Mouse (Mus musculus) liver, embryonic 15.5 days (tissue): ENCODE measurements around the gene Rasa3. TPM values are rescaled to one million over a fixed set of nuclear protein-coding genes. Genes with fewer than 3 reads are reported as not detected.

Experiments used
- ATAC-seq: fragments of 200-750 bp; cut with Nextera tagmentation; 2 replicates; pipeline ENCODE4 v1.8.0; 2017; ENCODE audit warnings: moderate number of reproducible peaks, mild to moderate bottlenecking, moderate library complexity; ENCODE audit not compliant: insufficient read depth
- H3K27ac ChIP-seq: fragments of 300-500 bp; sonication (generic); replicated peaks from 2 replicates; pipeline ENCODE4 v1.5.1; 2015; ENCODE audit warnings: mild to moderate bottlenecking, inconsistent platforms
- H3K27me3 ChIP-seq: fragments of 300-500 bp; sonication (generic); 2 replicates; pipeline ENCODE4 v1.6.1; 2015; ENCODE audit warnings: mild to moderate bottlenecking, inconsistent platforms
- H3K36me3 ChIP-seq: fragments of 300-500 bp; sonication (generic); replicated peaks from 2 replicates; pipeline ENCODE4 v1.6.1; 2015; ENCODE audit warnings: moderate library complexity, mild to moderate bottlenecking, inconsistent platforms
- H3K4me1 ChIP-seq: fragments of 300-500 bp; sonication (generic); replicated peaks from 2 replicates; pipeline ENCODE4 v1.6.1; 2015; ENCODE audit warnings: inconsistent platforms
- H3K4me2 ChIP-seq: fragments of 300-500 bp; sonication (generic); 2 replicates; pipeline ENCODE4 v1.6.1; 2015; ENCODE audit warnings: moderate library complexity, mild to moderate bottlenecking, inconsistent platforms
- H3K4me3 ChIP-seq: fragments of 300-500 bp; sonication (generic); replicated peaks from 2 replicates; pipeline ENCODE4 v1.5.1; 2015; ENCODE audit warnings: mild to moderate bottlenecking, inconsistent platforms
- H3K9ac ChIP-seq: fragments of 300-500 bp; sonication (generic); 2 replicates; pipeline ENCODE4 v1.6.1; 2015; ENCODE audit warnings: moderate library complexity, mild to moderate bottlenecking, inconsistent platforms
- H3K9me3 ChIP-seq: fragments of 300-500 bp; sonication (generic); replicated peaks from 2 replicates; pipeline ENCODE4 v1.6.1; 2016; ENCODE audit warnings: inconsistent platforms
- WGBS: fragments of 180-500 bp; shearing (Covaris S2); methylation state at CpG from one replicate; pipeline ENCODE4 v1.1.7; 2015; ENCODE audit warnings: mixed read lengths; ENCODE audit not compliant: insufficient replicate concordance; 5-methylcytosine and 5-hydroxymethylcytosine counted together
- polyA plus RNA-seq: library from polyadenylated mRNA; unstranded; fragments of >200 nt; fragmentation: Nextera tagmentation; extraction: Ambion mirVana; gene quantifications from 2 replicates; pipeline ENCODE4 v1.2.1, GENCODE M21; 2015

Rasa3 gene
- polyA plus RNA-seq, 1 experiment from 2014 or later, result 16.4 TPM

GRCm38 (mm10) chr8:13697196-13697595 is 19.8 kb upstream of the Rasa3 start:
- no peak for ATAC-seq
- no peak overlapping the region for H3K4me3 ChIP-seq
- no peaks in the 10 kb centered on the region for H3K27me3 ChIP-seq
- no peaks in the 10 kb centered on the region for H3K36me3 ChIP-seq
- no peak overlapping the region for H3K4me2 ChIP-seq
- peaks cover 18% of the 10 kb centered on the region for H3K4me1 ChIP-seq
- 60% methylated on average over 8 of the region's 8 CpGs for WGBS
- no peaks in the 10 kb centered on the region for H3K9me3 ChIP-seq
- no peak overlapping the region for H3K9ac ChIP-seq
- H3K27ac ChIP-seq, result no peak overlapping the region

GRCm38 (mm10) chr8:13696157-13696556 is 18.8 kb upstream of the Rasa3 start:
- Histone ChIP-seq H3K9me3 (no peaks in the 10 kb centered on the region), H3K4me2 (no peak overlapping the region), H3K36me3 (no peaks in the 10 kb centered on the region), H3K4me3 (no peak overlapping the region), H3K27ac (no peak overlapping the region), H3K4me1 (peaks cover 18% of the 10 kb centered on the region), H3K9ac (no peak overlapping the region), H3K27me3 (no peaks in the 10 kb centered on the region)
- no peak for ATAC-seq
- 49% methylated on average over 4 of the region's 4 CpGs for WGBS

- no peak for ATAC-seq
- H3K36me3 ChIP-seq, result no peaks in the 10 kb centered on the region
- 71% methylated on average over 10 of the region's 10 CpGs for WGBS
- no peaks in the 10 kb centered on the region for H3K27me3 ChIP-seq
- no peak overlapping the region for H3K4me3 ChIP-seq
- H3K9ac ChIP-seq, result no peak overlapping the region
- H3K27ac ChIP-seq, result no peak overlapping the region
- H3K4me1 ChIP-seq, result peaks cover 18% of the 10 kb centered on the region
- H3K9me3 ChIP-seq, result no peaks in the 10 kb centered on the region
- no peak overlapping the region for H3K4me2 ChIP-seq
These were observed 17.9 kb upstream of the Rasa3 start for GRCm38 (mm10) chr8:13695203-13695867.

GRCm38 (mm10) chr8:13694735-13695134 is 17.3 kb upstream of the Rasa3 start:
- Histone ChIP-seq H3K9ac (no peak overlapping the region), H3K4me2 (no peak overlapping the region), H3K4me3 (no peak overlapping the region), H3K9me3 (no peaks in the 10 kb centered on the region), H3K36me3 (no peaks in the 10 kb centered on the region), H3K4me1 (peaks cover 14% of the 10 kb centered on the region), H3K27me3 (no peaks in the 10 kb centered on the region), H3K27ac (no peak overlapping the region)
- ATAC-seq, result no peak
- WGBS, result 53% methylated on average over 12 of the region's 12 CpGs

- WGBS, result 75% methylated on average over 10 of the region's 10 CpGs
- Histone ChIP-seq H3K36me3 (no peaks in the 10 kb centered on the region), H3K9ac (no peak overlapping the region), H3K4me1 (peaks cover 5% of the 10 kb centered on the region; the same call in 1 of the 2 replicates), H3K4me2 (no peak overlapping the region), H3K9me3 (no peaks in the 10 kb centered on the region), H3K27me3 (no peaks in the 10 kb centered on the region), H3K27ac (no peak overlapping the region), H3K4me3 (no peak overlapping the region)
- no peak for ATAC-seq
These were observed 15.1 kb upstream of the Rasa3 start for GRCm38 (mm10) chr8:13692302-13693066.

GRCm38 (mm10) chr8:13689331-13689730 is 11.9 kb upstream of the Rasa3 start:
- Histone ChIP-seq H3K9me3 (no peaks in the 10 kb centered on the region), H3K27me3 (no peaks in the 10 kb centered on the region), H3K4me1 (peaks cover 8% of the 10 kb centered on the region; the same call in 1 of the 2 replicates), H3K4me3 (no peak overlapping the region), H3K9ac (no peak overlapping the region), H3K36me3 (no peaks in the 10 kb centered on the region), H3K27ac (no peak overlapping the region), H3K4me2 (no peak overlapping the region)
- ATAC-seq, result no peak
- 61% methylated on average over 5 of the region's 5 CpGs for WGBS

- Histone ChIP-seq H3K4me2 (no peak overlapping the region), H3K4me3 (no peak overlapping the region), H3K9me3 (no peaks in the 10 kb centered on the region), H3K27ac (no peak overlapping the region), H3K27me3 (no peaks in the 10 kb centered on the region), H3K4me1 (peaks cover 8% of the 10 kb centered on the region; the same call in 1 of the 2 replicates), H3K9ac (no peak overlapping the region), H3K36me3 (no peaks in the 10 kb centered on the region)
- 39% methylated on average over 6 of the region's 6 CpGs for WGBS
- no peak for ATAC-seq
These were observed 11.1 kb upstream of the Rasa3 start for GRCm38 (mm10) chr8:13688461-13688860.

- Histone ChIP-seq H3K4me3 (no peak overlapping the region), H3K9ac (no peak overlapping the region), H3K4me1 (peaks cover 8% of the 10 kb centered on the region; the same call in 1 of the 2 replicates), H3K36me3 (no peaks in the 10 kb centered on the region), H3K9me3 (no peaks in the 10 kb centered on the region), H3K27ac (no peak overlapping the region), H3K27me3 (no peaks in the 10 kb centered on the region), H3K4me2 (no peak overlapping the region)
- no peak for ATAC-seq
- 71% methylated on average over 4 of the region's 4 CpGs for WGBS
These were observed 10.5 kb upstream of the Rasa3 start for GRCm38 (mm10) chr8:13687941-13688340.

GRCm38 (mm10) chr8:13687101-13687717 is 9.8 kb upstream of the Rasa3 start:
- no peak for ATAC-seq
- Histone ChIP-seq H3K9ac (no peak overlapping the region), H3K27ac (no peak overlapping the region), H3K27me3 (no peaks in the 10 kb centered on the region), H3K4me3 (no peak overlapping the region), H3K9me3 (no peaks in the 10 kb centered on the region), H3K4me1 (peaks cover 8% of the 10 kb centered on the region; the same call in 1 of the 2 replicates), H3K4me2 (no peak overlapping the region), H3K36me3 (no peaks in the 10 kb centered on the region)
- WGBS, result 73% methylated on average over 8 of the region's 8 CpGs

- Histone ChIP-seq H3K9me3 (no peaks in the 10 kb centered on the region), H3K27ac (no peak overlapping the region), H3K36me3 (no peaks in the 10 kb centered on the region), H3K4me3 (no peak overlapping the region), H3K9ac (no peak overlapping the region), H3K4me1 (peaks cover 8% of the 10 kb centered on the region; the same call in 1 of the 2 replicates), H3K27me3 (no peaks in the 10 kb centered on the region), H3K4me2 (no peak overlapping the region)
- 35% methylated on average over 7 of the region's 7 CpGs for WGBS
- no peak for ATAC-seq
These were observed 9.0 kb upstream of the Rasa3 start for GRCm38 (mm10) chr8:13686426-13686825.

- no peak overlapping the region for H3K4me3 ChIP-seq
- H3K36me3 ChIP-seq, result no peaks in the 10 kb centered on the region
- H3K27ac ChIP-seq, result no peak overlapping the region
- no peak overlapping the region for H3K4me2 ChIP-seq
- H3K4me1 ChIP-seq, result peaks cover 8% of the 10 kb centered on the region; the same call in 1 of the 2 replicates
- H3K9me3 ChIP-seq, result no peaks in the 10 kb centered on the region
- WGBS, result 51% methylated on average over 16 of the region's 16 CpGs
- no peak for ATAC-seq
- H3K9ac ChIP-seq, result no peak overlapping the region
- no peaks in the 10 kb centered on the region for H3K27me3 ChIP-seq
These were observed 8.4 kb upstream of the Rasa3 start for GRCm38 (mm10) chr8:13685674-13686314.
